Mouse (Mus musculus): ENCODE data around the gene Cish. TPM values are rescaled to one million over a fixed set of nuclear protein-coding genes. Genes with fewer than 3 reads are reported as not detected.

Gene Cish
- polyA plus RNA-seq, 1 experiment from 2014 or later: 16.4 TPM

GRCm38 (mm10) chr9:107343146-107343943, 47.5 kb downstream of the Cish start:
- peaks cover 15% of the 10 kb centered on the region for H3K4me1 ChIP-seq
- H3K4me2 ChIP-seq: no peak overlapping the region
- 61% methylated on average over 8 of the region's 8 CpGs for WGBS
- H3K4me3 ChIP-seq: no peak overlapping the region
- H3K36me3 ChIP-seq: no peaks in the 10 kb centered on the region
- ATAC-seq (ENCODE audit: borderline replicate concordance, extremely low read depth, low FRiP score, low TSS enrichment): no peak
- no peaks in the 10 kb centered on the region for H3K9me3 ChIP-seq
- H3K9ac ChIP-seq: no peak overlapping the region
- H3K27ac ChIP-seq: no peak overlapping the region
- peaks cover 19% of the 10 kb centered on the region; the same call in 1 of the 2 replicates for H3K27me3 ChIP-seq

GRCm38 (mm10) chr9:107344027-107344426, 48.2 kb downstream of the Cish start:
- Histone ChIP-seq H3K9ac (no peak overlapping the region), H3K4me3 (no peak overlapping the region), H3K4me1 (peaks cover 9% of the 10 kb centered on the region), H3K4me2 (no peak overlapping the region), H3K9me3 (no peaks in the 10 kb centered on the region), H3K27me3 (peaks cover 19% of the 10 kb centered on the region; the same call in 1 of the 2 replicates), H3K27ac (no peak overlapping the region), H3K36me3 (no peaks in the 10 kb centered on the region)
- WGBS: 68% methylated on average over 6 of the region's 6 CpGs
- no peak for ATAC-seq (ENCODE audit: borderline replicate concordance, extremely low read depth, low FRiP score, low TSS enrichment)

- no peak overlapping the region for H3K4me2 ChIP-seq
- H3K9ac ChIP-seq: no peak overlapping the region
- H3K27me3 ChIP-seq: peaks cover 15% of the 10 kb centered on the region; the same call in 1 of the 2 replicates
- ATAC-seq (ENCODE audit: borderline replicate concordance, extremely low read depth, low FRiP score, low TSS enrichment): no peak
- no peaks in the 10 kb centered on the region for H3K9me3 ChIP-seq
- no peaks in the 10 kb centered on the region for H3K36me3 ChIP-seq
- H3K4me3 ChIP-seq: no peak overlapping the region
- no peak overlapping the region for H3K27ac ChIP-seq
- 86% methylated on average over 8 of the region's 8 CpGs for WGBS
- 0 out of 2 replicates have a peak, but pooled peaks cover under 1% of the 10 kb centered on the region for H3K4me1 ChIP-seq
Measured at GRCm38 (mm10) chr9:107346081-107346480, 50.3 kb downstream of the Cish start.

- H3K9me3 ChIP-seq: no peaks in the 10 kb centered on the region
- no peak overlapping the region for H3K4me3 ChIP-seq
- no peak overlapping the region for H3K9ac ChIP-seq
- 70% methylated on average over 9 of the region's 9 CpGs for WGBS
- no peak overlapping the region for H3K4me2 ChIP-seq
- no peak for ATAC-seq (ENCODE audit: borderline replicate concordance, extremely low read depth, low FRiP score, low TSS enrichment)
- no peaks in the 10 kb centered on the region for H3K4me1 ChIP-seq
- no peak overlapping the region for H3K27ac ChIP-seq
- peaks cover 3% of the 10 kb centered on the region; the same call in 1 of the 2 replicates for H3K27me3 ChIP-seq
- H3K36me3 ChIP-seq: no peaks in the 10 kb centered on the region
Measured at GRCm38 (mm10) chr9:107347586-107348183, 51.9 kb downstream of the Cish start.

GRCm38 (mm10) chr9:107349321-107349720, 53.5 kb downstream of the Cish start:
- H3K36me3 ChIP-seq: no peaks in the 10 kb centered on the region
- no peak overlapping the region for H3K4me2 ChIP-seq
- H3K9ac ChIP-seq: no peak overlapping the region
- H3K27ac ChIP-seq: no peak overlapping the region
- H3K4me3 ChIP-seq: no peak overlapping the region
- H3K9me3 ChIP-seq: no peaks in the 10 kb centered on the region
- no peak for ATAC-seq (ENCODE audit: borderline replicate concordance, extremely low read depth, low FRiP score, low TSS enrichment)
- no peaks in the 10 kb centered on the region for H3K27me3 ChIP-seq
- 53% methylated on average over 7 of the region's 7 CpGs for WGBS
- H3K4me1 ChIP-seq: no peaks in the 10 kb centered on the region

Other genes starting within 250 kb of the Cish start
- 0.27 and 0.29 TPM in 2 replicates for gene Dock3, start 64.1 kb upstream of the Cish start, polyA plus RNA-seq (2015; fragmentation: Nextera tagmentation; extraction: Ambion mirVana)
- gene Mapkapk3, start 6.1 kb upstream of the Cish start, polyA plus RNA-seq (2015; fragmentation: Nextera tagmentation; extraction: Ambion mirVana): 13.3 and 17.8 TPM in 2 replicates
- 9.7 and 11.4 TPM in 2 replicates for gene Hemk1, start 42.3 kb downstream of the Cish start, polyA plus RNA-seq (2015; fragmentation: Nextera tagmentation; extraction: Ambion mirVana)
- gene 6430571L13Rik, start 44.6 kb downstream of the Cish start, polyA plus RNA-seq (2015; fragmentation: Nextera tagmentation; extraction: Ambion mirVana): 0.47 and 0.79 TPM in 2 replicates
- 0.30 and 0.42 TPM in 2 replicates for gene Cacna2d2, start 103.6 kb downstream of the Cish start, polyA plus RNA-seq (2015; fragmentation: Nextera tagmentation; extraction: Ambion mirVana)
- 39.7 and 42.7 TPM in 2 replicates for gene Tmem115, start 237.9 kb downstream of the Cish start, polyA plus RNA-seq (2015; fragmentation: Nextera tagmentation; extraction: Ambion mirVana)
- gene Cyb561d2, start 246.2 kb downstream of the Cish start, polyA plus RNA-seq (2015; fragmentation: Nextera tagmentation; extraction: Ambion mirVana): 26.0 and 28.4 TPM in 2 replicates
- gene Nprl2, start 246.2 kb downstream of the Cish start, polyA plus RNA-seq (2015; fragmentation: Nextera tagmentation; extraction: Ambion mirVana): 39.2 and 42.2 TPM in 2 replicates

All from lung, embryonic 15.5 days (tissue).